Comparison of ENCODE assay signal across 11 mouse cellular contexts in genomic region chr19:3419251-3419650, GRCm38 (mm10). TPM values are rescaled to one million over a fixed set of nuclear protein-coding genes. Genes with fewer than 3 reads are reported as not detected.
DNase-seq lines count a peak whose midpoint lies in the region; ATAC-seq lines count a peak whose summit lies in the region.
"Had no signal": no experiment of that assay in that cellular context is flagged by ENCODE, and none has a peak within 500 bp of the region (broad histone marks: within the 10 kb centered on the region; RNA-seq: fewer than 3 reads in every experiment).

No protein-coding gene starts in this region.

- no peak overlapping the region for H3K9ac ChIP-seq in neural tube, embryonic 13.5 days
- no peak overlapping the region for H3K9ac ChIP-seq in neural tube, embryonic 15.5 days (replicated peaks)
- no peak overlapping the region for H3K9ac ChIP-seq in liver, embryonic 12.5 days
- H3K9ac ChIP-seq: forebrain, embryonic 13.5 days; lung, embryonic 14.5 days had no signal

- H3K36me3 ChIP-seq in neural tube, embryonic 13.5 days, result no peaks in the 10 kb centered on the region
- no peaks in the 10 kb centered on the region for H3K36me3 ChIP-seq in neural tube, embryonic 15.5 days
- no peaks in the 10 kb centered on the region for H3K36me3 ChIP-seq in liver, embryonic 12.5 days

- H3K4me1 ChIP-seq in neural tube, embryonic 13.5 days (replicated peaks), result peaks cover 10% of the 10 kb centered on the region
- H3K4me1 ChIP-seq in neural tube, embryonic 15.5 days, result peaks cover 5% of the 10 kb centered on the region
- no peaks in the 10 kb centered on the region for H3K4me1 ChIP-seq in liver, embryonic 12.5 days

- WGBS in neural tube, embryonic 13.5 days, result 55% methylated on average over 5 of the region's 5 CpGs
- WGBS in neural tube, embryonic 15.5 days, result 51% methylated on average over 5 of the region's 5 CpGs
- 59% methylated on average over 5 of the region's 5 CpGs for WGBS in liver, embryonic 12.5 days (ENCODE audit: insufficient replicate concordance)

- no peak overlapping the region; the same call in 1 of the 2 replicates for H3K27ac ChIP-seq in neural tube, embryonic 13.5 days (replicated peaks)
- no peak overlapping the region for H3K27ac ChIP-seq in neural tube, embryonic 15.5 days (replicated peaks)
- H3K27ac ChIP-seq in liver, embryonic 12.5 days, result no peak overlapping the region
- H3K27ac ChIP-seq: forebrain, embryonic 13.5 days had no signal

- ATAC-seq in neural tube, embryonic 13.5 days (ENCODE audit: low read depth), result 0 out of 2 replicates have a peak, but pooled peaks have one; percentile 41
- ATAC-seq in neural tube, embryonic 15.5 days (ENCODE audit: low FRiP score), result no peak
- ATAC-seq in inflammation-experienced regulatory T-cells, adult 6 months, result no peak
- no peak for ATAC-seq in liver, embryonic 12.5 days
- ATAC-seq: forebrain, embryonic 13.5 days had no signal

- H3K4me2 ChIP-seq in neural tube, embryonic 13.5 days, result no peak overlapping the region
- H3K4me2 ChIP-seq in neural tube, embryonic 15.5 days, result no peak overlapping the region
- H3K4me2 ChIP-seq in liver, embryonic 12.5 days, result no peak overlapping the region
- H3K4me2 ChIP-seq: forebrain, embryonic 13.5 days; lung, embryonic 14.5 days had no signal

- no peaks in the 10 kb centered on the region for H3K9me3 ChIP-seq in neural tube, embryonic 13.5 days
- no peaks in the 10 kb centered on the region for H3K9me3 ChIP-seq in neural tube, embryonic 15.5 days (replicated peaks)
- H3K9me3 ChIP-seq in liver, embryonic 12.5 days (replicated peaks), result 0 out of 2 replicates have a peak, but pooled peaks cover 6% of the 10 kb centered on the region
- H3K9me3 ChIP-seq: forebrain, embryonic 13.5 days had no signal

- H3K4me3 ChIP-seq in neural tube, embryonic 13.5 days, result no peak overlapping the region
- no peak overlapping the region for H3K4me3 ChIP-seq in neural tube, embryonic 15.5 days (replicated peaks)
- H3K4me3 ChIP-seq in liver, embryonic 12.5 days, result no peak overlapping the region
- H3K4me3 ChIP-seq: forebrain, embryonic 13.5 days had no signal

- DNase-seq in adrenal gland, adult 8-10 months, result peak; percentile 7
- peak; percentile 45 to 58 for DNase-seq in frontal cortex, postnatal 36 days (ENCODE audit: low spot score in 2 of 2)
- DNase-seq in right cerebral cortex, postnatal 25 days, result peak; percentile 59
- DNase-seq: kidney, postnatal 36 days; lung, embryonic 14.5 days had no signal

- H3K27me3 ChIP-seq in neural tube, embryonic 13.5 days, result peaks cover 19% of the 10 kb centered on the region
- peaks cover 23% of the 10 kb centered on the region for H3K27me3 ChIP-seq in neural tube, embryonic 15.5 days (replicated peaks)
- H3K27me3 ChIP-seq in liver, embryonic 12.5 days (replicated peaks), result peaks cover 33% of the 10 kb centered on the region

RNA-seq across cellular contexts. Expression of gene Gal, which starts 4.9 kb away (rescaled TPM):
- 115 and 210 TPM in 2 replicates for polyA plus RNA-seq in neural tube, embryonic 13.5 days (2015; fragmentation: Nextera tagmentation; extraction: Ambion mirVana)
- 39.2 and 47.3 TPM in 2 replicates for polyA plus RNA-seq in neural tube, embryonic 15.5 days (2015; fragmentation: Nextera tagmentation; extraction: Ambion mirVana)
- 100 to 1,000 TPM in 1 of 4 experiments, 10 to 100 TPM in 3; 72.9 to 102 (median 81.8) TPM for total RNA-seq in adrenal gland, adult 8-10 months (2022)
- 10 to 100 TPM in 1 of 3 experiments, 1 to 10 TPM in 1, under 1 TPM in 1; 0.74 to 15.2 (median 1.3) TPM for polyA plus RNA-seq in inflammation-experienced regulatory T-cells, adult 6 months (2017; shearing (Covaris generic))
- polyA plus RNA-seq in liver, embryonic 12.5 days (2016; fragmentation: Nextera tagmentation; extraction: Ambion mirVana), result 0.19 and 0.29 TPM in 2 replicates
- total RNA-seq: common myeloid progenitor, adult 5-6 weeks had no signal

RNA-seq across cellular contexts. Expression of gene Tesmin, which starts 30.6 kb away (rescaled TPM):
- 0.22 TPM in 1 of 2 replicates, not detected in the other for polyA plus RNA-seq in neural tube, embryonic 13.5 days (2015; fragmentation: Nextera tagmentation; extraction: Ambion mirVana)
- polyA plus RNA-seq in neural tube, embryonic 15.5 days (2015; fragmentation: Nextera tagmentation; extraction: Ambion mirVana), result 0.33 and 0.38 TPM in 2 replicates
- total RNA-seq in adrenal gland, adult 8-10 months (2022), result under 1 TPM; 0.23 to 0.91 (median 0.31) TPM
- not detected for polyA plus RNA-seq in inflammation-experienced regulatory T-cells, adult 6 months (2017; shearing (Covaris generic))
- polyA plus RNA-seq in liver, embryonic 12.5 days (2016; fragmentation: Nextera tagmentation; extraction: Ambion mirVana), result 0.38 and 0.41 TPM in 2 replicates

Comparison
In these comparisons a context has a peak if more than half of its experiments do, and no peak if none do; other contexts are left out.
1. DNase-seq: peak in every context shown above with its lines; median percentile 59 in right cerebral cortex, postnatal 25 days; 52 in frontal cortex, postnatal 36 days; 7 in adrenal gland, adult 8-10 months.